Mouse (Mus musculus) CD4-positive, CD25-positive, alpha-beta regulatory T cell, adult 2 months (primary cell): Measurements from ENCODE around the gene Lrch1.

ENCODE experiments used
- DNase-seq: peaks from one replicate; pipeline ENCODE4 v3.0.0-alpha.2; 2012; ENCODE audit warnings: low read depth, low spot score

The Lrch1 gene

GRCm38 (mm10) chr14:74852965-74853758 lies 94.5 kb downstream of the Lrch1 start:
- no peak for DNase-seq

- no peak for DNase-seq
Measured at GRCm38 (mm10) chr14:74851866-74852265, 95.8 kb downstream of the Lrch1 start.

GRCm38 (mm10) chr14:74849020-74849419 lies 98.7 kb downstream of the Lrch1 start:
- no peak for DNase-seq

- DNase-seq, result peak; percentile 20
Measured at GRCm38 (mm10) chr14:74848224-74848623, 99.5 kb downstream of the Lrch1 start.

- peak; percentile 95 for DNase-seq
Measured at GRCm38 (mm10) chr14:74847311-74848133, 100.2 kb downstream of the Lrch1 start.

GRCm38 (mm10) chr14:74846668-74847067 lies 101.0 kb downstream of the Lrch1 start:
- peak; percentile 21 for DNase-seq

GRCm38 (mm10) chr14:74845661-74846274 lies 101.9 kb downstream of the Lrch1 start:
- DNase-seq, result peak; percentile 24

GRCm38 (mm10) chr14:74841708-74842107 lies 106.0 kb downstream of the Lrch1 start:
- DNase-seq, result no peak

GRCm38 (mm10) chr14:74841297-74841696 lies 106.4 kb downstream of the Lrch1 start:
- no peak for DNase-seq

- DNase-seq, result no peak
Measured at GRCm38 (mm10) chr14:74840820-74841219, 106.9 kb downstream of the Lrch1 start.

- DNase-seq, result no peak
Measured at GRCm38 (mm10) chr14:74840328-74840727, 107.3 kb downstream of the Lrch1 start.

GRCm38 (mm10) chr14:74838816-74839215 lies 108.9 kb downstream of the Lrch1 start:
- no peak for DNase-seq

- peak; percentile 44 for DNase-seq
Measured at GRCm38 (mm10) chr14:74835010-74835409, 112.7 kb downstream of the Lrch1 start.

- DNase-seq, result no peak
Measured at GRCm38 (mm10) chr14:74834215-74834614, 113.5 kb downstream of the Lrch1 start.

- no peak for DNase-seq
Measured at GRCm38 (mm10) chr14:74831653-74832052, 116.0 kb downstream of the Lrch1 start.

GRCm38 (mm10) chr14:74831050-74831449 lies 116.6 kb downstream of the Lrch1 start:
- DNase-seq, result no peak

GRCm38 (mm10) chr14:74830591-74830990 lies 117.1 kb downstream of the Lrch1 start:
- no peak for DNase-seq

- no peak for DNase-seq
Measured at GRCm38 (mm10) chr14:74822757-74823680, 124.7 kb downstream of the Lrch1 start.

- DNase-seq, result no peak
Measured at GRCm38 (mm10) chr14:74822048-74822447, 125.6 kb downstream of the Lrch1 start.

- no peak for DNase-seq
Measured at GRCm38 (mm10) chr14:74820180-74820813, 127.4 kb downstream of the Lrch1 start.

- no peak for DNase-seq
Measured at GRCm38 (mm10) chr14:74816705-74817104, 131.0 kb downstream of the Lrch1 start.
